9 mouse cellular contexts compared by ENCODE assay signal in genomic region chr19:61175756-61176324, GRCm38 (mm10). TPM values are rescaled to one million over a fixed set of nuclear protein-coding genes. Genes with fewer than 3 reads are reported as not detected.
A peak's percentile ranks its signal among the peaks of the same experiment; 100 is the strongest.
DNase-seq lines count a peak whose midpoint lies in the region; ATAC-seq and TF ChIP-seq lines count a peak whose summit lies in the region.
"Had no signal": no experiment of that assay in that cellular context is flagged by ENCODE, and none has a peak within 500 bp of the region (broad histone marks: within the 10 kb centered on the region; RNA-seq: fewer than 3 reads in every experiment).

Gm7102 (minus strand) TSS chr19:61176309.

- no peaks in the 10 kb centered on the region for H3K79me2 ChIP-seq in liver, adult 2 months (ENCODE audit: control insufficient read depth, insufficient read depth, low read length)

- H3K27ac ChIP-seq in liver, adult 2 months (replicated peaks; ENCODE audit: insufficient read depth, low read depth, low read length) = no peak within 1 kb of the TSS
- H3K27ac ChIP-seq in kidney, embryonic 16.5 days (ENCODE audit: low read length) = no peak within 1 kb of the TSS
- H3K27ac ChIP-seq in midbrain, postnatal 0 days (ENCODE audit: low read depth, low read length) = no peak within 1 kb of the TSS

- no peak within 1 kb of the TSS for H3K9ac ChIP-seq in liver, adult 2 months (ENCODE audit: low read depth, low read length)
- H3K9ac ChIP-seq in kidney, embryonic 16.5 days (replicated peaks; ENCODE audit: low read length) = peak within 1 kb of the TSS; percentile 65
- no peak within 1 kb of the TSS for H3K9ac ChIP-seq in midbrain, postnatal 0 days (replicated peaks; ENCODE audit: low read length, poor library complexity, severe bottlenecking)

- WGBS in liver, adult 2 months = 23% methylated on average over 39 of the region's 39 CpGs
- WGBS in kidney, embryonic 16.5 days = 26% methylated on average over 39 of the region's 39 CpGs
- WGBS in midbrain, postnatal 0 days = 32% methylated on average over 39 of the region's 39 CpGs

- no peaks in the 10 kb centered on the region for H3K36me3 ChIP-seq in liver, adult 2 months (ENCODE audit: control insufficient read depth, insufficient read depth, low read length)
- no peaks in the 10 kb centered on the region for H3K36me3 ChIP-seq in kidney, embryonic 16.5 days (ENCODE audit: insufficient read depth, low read length)
- H3K36me3 ChIP-seq in midbrain, postnatal 0 days (ENCODE audit: insufficient read depth, low read length) = no peaks in the 10 kb centered on the region

- no peaks in the 10 kb centered on the region for H3K27me3 ChIP-seq in liver, adult 2 months (ENCODE audit: control insufficient read depth, insufficient read depth, low read length)
- no peaks in the 10 kb centered on the region for H3K27me3 ChIP-seq in kidney, embryonic 16.5 days (ENCODE audit: insufficient read depth, low read length)
- no peaks in the 10 kb centered on the region for H3K27me3 ChIP-seq in midbrain, postnatal 0 days (ENCODE audit: insufficient read depth, low read length)

- 0 out of 2 replicates have a peak within 1 kb of the TSS, but pooled peaks have one; percentile 17 for H3K4me3 ChIP-seq in liver, adult 2 months (ENCODE audit: insufficient read depth, low read depth, low read length)
- H3K4me3 ChIP-seq in kidney, embryonic 16.5 days (ENCODE audit: low read length) = peak within 1 kb of the TSS; percentile 47
- peak within 1 kb of the TSS; percentile 24; the same call in 1 of the 2 replicates for H3K4me3 ChIP-seq in midbrain, postnatal 0 days (ENCODE audit: low read depth, low read length)

- DNase-seq in liver, adult 2 months (ENCODE audit: extremely low read depth, low read depth, low spot score) = no peak
- DNase-seq in liver = no peak
- no peak for DNase-seq in midbrain, postnatal 0 days (ENCODE audit: low spot score)
- DNase-seq in urinary bladder, postnatal 36 days (ENCODE audit: low spot score in 2 of 2) = no peak

- H3K9me3 ChIP-seq in kidney, embryonic 16.5 days (ENCODE audit: low read length) = no peaks in the 10 kb centered on the region
- no peaks in the 10 kb centered on the region for H3K9me3 ChIP-seq in midbrain, postnatal 0 days (ENCODE audit: low read length)

- TF ChIP-seq CTCF in liver, adult 2 months (IDR thresholded peaks at IDR 0.05; ENCODE audit: low read depth, low read length) = no peak
- no peak for TF ChIP-seq CTCF in midbrain, postnatal 0 days (IDR thresholded peaks at IDR 0.05)

- no peak for TF ChIP-seq POLR2A in liver, adult 2 months (IDR thresholded peaks at IDR 0.05; ENCODE audit: extremely low read depth, insufficient read depth, low read length)

- no peaks in the 10 kb centered on the region for H3K4me1 ChIP-seq in liver, adult 2 months (ENCODE audit: control insufficient read depth, insufficient read depth, low read length)
- no peaks in the 10 kb centered on the region for H3K4me1 ChIP-seq in kidney, embryonic 16.5 days (ENCODE audit: insufficient read depth, low read length)
- H3K4me1 ChIP-seq in midbrain, postnatal 0 days (ENCODE audit: insufficient read depth, low read length) = no peaks in the 10 kb centered on the region

- peak within 1 kb of the TSS; percentile 56 for H3K4me2 ChIP-seq in kidney, embryonic 16.5 days (replicated peaks; ENCODE audit: low read depth, low read length)
- H3K4me2 ChIP-seq in midbrain, postnatal 0 days (ENCODE audit: low read depth, low read length, poor library complexity, severe bottlenecking) = peak within 1 kb of the TSS; percentile 28

- 0 out of 2 replicates have a peak, but pooled peaks have one; percentile 43 for ATAC-seq in erythroblast, adult 5-6 weeks (replicated peaks; ENCODE audit: low FRiP score, poor library complexity, severe bottlenecking)
- ATAC-seq in kidney, embryonic 16.5 days (ENCODE audit: low FRiP score, low TSS enrichment) = peak; percentile 59; the same call in 1 of the 2 replicates
- ATAC-seq in midbrain, postnatal 0 days (ENCODE audit: low FRiP score) = no peak
- ATAC-seq in cerebellum, adult (ENCODE audit: insufficient number of reproducible peaks, low FRiP score, low TSS enrichment) = no peak
- no peak for ATAC-seq in inflammation-experienced regulatory T-cells, adult 6 months

RNA-seq across cellular contexts. Expression of gene Gm7102, which starts in this region (rescaled TPM):
- not detected in 2 replicates for total RNA-seq in liver, adult 2 months (2014; rRNA removed)
- polyA plus RNA-seq in liver, adult 2 months (2012; rRNA removed) = not detected in 2 replicates
- total RNA-seq in erythroblast, adult 5-6 weeks (2015; ENCODE audit: low replicate concordance) = 0.58 TPM in 1 of 2 replicates, not detected in the other
- 1.0 TPM in 1 of 2 replicates, not detected in the other for total RNA-seq in erythroblast, adult 5-6 weeks (2017; ENCODE audit: low replicate concordance)
- polyA plus RNA-seq in kidney, embryonic 16.5 days (2015; fragmentation: Nextera tagmentation; extraction: Ambion mirVana) = 0.19 and 0.48 TPM in 2 replicates
- total RNA-seq in midbrain, postnatal 0 days (2014; rRNA removed) = 0.28 and 1.2 TPM in 2 replicates
- 0.11 and 0.14 TPM in 2 replicates for polyA plus RNA-seq in midbrain, postnatal 0 days (2015; fragmentation: Nextera tagmentation; extraction: Ambion mirVana)
- not detected for polyA plus RNA-seq in inflammation-experienced regulatory T-cells, adult 6 months (2017; shearing (Covaris generic))
- polyA plus RNA-seq: large intestine, adult 2 months had no signal

Comparison
In these comparisons a context has a peak if more than half of its experiments do, and no peak if none do; other contexts are left out.
1. Peak in ATAC-seq, H3K4me3 ChIP-seq, H3K9ac ChIP-seq and H3K4me2 ChIP-seq in kidney, embryonic 16.5 days; RNA of the gene not detected or under 1 TPM.